Mouse (Mus musculus) heart, postnatal 14 days (tissue): Measurements from ENCODE around the gene Fen1. TPM values are rescaled to one million over a fixed set of nuclear protein-coding genes. Genes with fewer than 3 reads are reported as not detected.

Experiments used
- DNase-seq, 2 experiments: peaks; one replicate each; pipeline ENCODE4 v3.0.0; 2021 to 2022
- intact Hi-C: fragments of 180-260 bp; cut with DNase I; formaldehyde crosslinking; loops from one replicate; pipeline ENCODE4 v1.15.1; 2025
- microRNA-seq, 2 experiments: library from miRNA; unstranded; fragments of <30 nt; microRNA quantifications; one replicate each; pipeline ENCODE4 v1.2.0; 2021 to 2022
- total RNA-seq, 2 experiments: library from RNA; stranded (reverse); gene quantifications; 2 replicates each; pipeline ENCODE4 v1.2.3; 2021

Gene Fen1
- total RNA-seq, 2 experiments from 2014 or later: 5.4 to 8.1 TPM

GRCm38 (mm10) chr19:10157725-10158124 lies 46.2 kb downstream of the Fen1 start:
- intact Hi-C loops: no loop called here
- no peak for DNase-seq

GRCm38 (mm10) chr19:10149189-10149588 lies 54.8 kb downstream of the Fen1 start:
- no peak for DNase-seq

More at GRCm38 (mm10) chr19:10149189-10149588, 54.8 kb downstream of the Fen1 start:
- intact Hi-C loops: no loop called here

Small RNA genes lying within 50 kb of the gene (microRNA-seq; reads per million reads assigned to microRNA genes)
- gene Mir6993: 0.27 to 0.97 reads per million in 2 experiments

Other genes starting within 250 kb of the Fen1 start
- gene Fth1, start 223.6 kb downstream of the Fen1 start, total RNA-seq: 1,000 to 10,000 TPM; 2,034 to 2,074 TPM
- gene Best1, start 202.5 kb downstream of the Fen1 start, total RNA-seq: under 1 TPM; 0.17 to 0.29 TPM
- gene Rab3il1, start 202.5 kb downstream of the Fen1 start, total RNA-seq: 1 to 10 TPM; 9.7 to 9.9 TPM
- 10 to 100 TPM; 33.0 to 36.3 TPM for gene Fads3, start 162.6 kb downstream of the Fen1 start, total RNA-seq
- 1 to 10 TPM; 7.8 to 9.8 TPM for gene Fads2, start 102.4 kb downstream of the Fen1 start, total RNA-seq
- 10 to 100 TPM; 23.4 to 23.5 TPM for gene Fads1, start 21.3 kb downstream of the Fen1 start, total RNA-seq
- gene Tmem258, start 155 bp downstream of the Fen1 start, total RNA-seq: 100 to 1,000 TPM; 149 to 153 TPM
- 1 to 10 TPM; 7.6 to 7.7 TPM for gene Myrf, start 36.6 kb upstream of the Fen1 start, total RNA-seq
- 1 to 10 TPM; 3.0 to 3.5 TPM for gene Dagla, start 100.7 kb upstream of the Fen1 start, total RNA-seq
- gene Syt7, start 184.9 kb upstream of the Fen1 start, total RNA-seq: 10 to 100 TPM; 35.0 to 39.4 TPM